Mouse (Mus musculus): Measurements from ENCODE around the gene Cdkn2a. TPM values are rescaled to one million over a fixed set of nuclear protein-coding genes. Genes with fewer than 3 reads are reported as not detected.

Cdkn2a gene
- polyA plus RNA-seq, 3 experiments from 2014 or later: 3.8 TPM; not detected in 2

- no peak for ATAC-seq
Measured at GRCm38 (mm10) chr4:89276669-89277219, 17.7 kb downstream of the Cdkn2a start.

GRCm38 (mm10) chr4:89275811-89276584 lies 18.5 kb downstream of the Cdkn2a start:
- no peak for ATAC-seq

GRCm38 (mm10) chr4:89274829-89275548 lies 19.5 kb downstream of the Cdkn2a start:
- ATAC-seq: no peak

GRCm38 (mm10) chr4:89274006-89274405 lies 20.4 kb downstream of the Cdkn2a start:
- ATAC-seq: no peak

GRCm38 (mm10) chr4:89273585-89273984 lies 20.9 kb downstream of the Cdkn2a start:
- no peak for ATAC-seq

GRCm38 (mm10) chr4:89272961-89273540 lies 21.4 kb downstream of the Cdkn2a start:
- no peak for ATAC-seq

- ATAC-seq: peak; percentile 69
Measured at GRCm38 (mm10) chr4:89272101-89272718, 22.2 kb downstream of the Cdkn2a start.

GRCm38 (mm10) chr4:89257768-89258167 lies 36.7 kb downstream of the Cdkn2a start:
- no peak for ATAC-seq

- no peak for ATAC-seq
Measured at GRCm38 (mm10) chr4:89234446-89234845, 60.0 kb downstream of the Cdkn2a start.

Other genes with a start within 250 kb of the Cdkn2a start
- gene Mtap, start 157.5 kb downstream of the Cdkn2a start, polyA plus RNA-seq (2017; shearing (Covaris generic)): 10 to 100 TPM; 39.3 to 44.2 (median 39.8) TPM
- 1 to 10 TPM in 2 of 3 experiments, under 1 TPM in 1; 0.56 to 6.6 (median 1.3) TPM for gene Cdkn2b, start 16.4 kb upstream of the Cdkn2a start, polyA plus RNA-seq (2017; shearing (Covaris generic))